Mouse (Mus musculus) CH12F3 (cell line): Measurements from ENCODE around the gene Antxr2.

Experiments used
- in situ Hi-C: fragments of 300-500 bp; cut with MboI; formaldehyde crosslinking; loops from 2 replicates; pipeline ENCODE4 v1.14.3; 2020; ENCODE audit warnings: low sequenced_read_pairs

Gene Antxr2

DNA sequence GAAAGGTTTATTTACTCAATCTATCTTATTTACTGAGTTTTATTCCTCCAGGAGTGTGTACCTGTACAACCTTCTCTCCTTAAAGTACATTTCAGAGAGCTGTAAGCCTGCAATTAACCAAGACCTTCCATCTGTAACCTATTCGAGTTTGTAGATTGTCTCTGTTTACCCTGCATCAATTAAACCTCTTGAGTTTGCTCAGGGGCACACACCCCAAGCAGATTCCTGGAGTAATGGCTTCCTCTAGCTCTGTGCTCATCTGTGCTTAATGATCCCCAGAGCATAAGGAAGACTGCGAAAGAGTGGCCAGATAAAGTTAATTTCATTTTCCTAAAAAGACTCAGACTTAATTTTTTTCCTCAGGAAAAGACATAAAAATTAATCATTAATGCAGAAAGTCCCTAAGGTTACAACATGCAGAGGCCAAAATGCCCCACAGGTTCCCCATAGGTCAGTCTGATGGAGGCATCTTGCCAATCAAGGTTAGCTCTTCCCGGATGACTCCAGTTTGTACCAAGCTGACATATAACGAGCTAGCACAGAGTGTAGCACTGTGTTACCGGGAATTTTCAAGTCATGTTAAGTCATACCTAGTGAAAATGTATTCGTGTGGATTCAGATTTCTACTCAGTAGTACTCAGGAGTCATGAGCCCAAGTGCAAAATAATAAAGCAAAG, 34.2 kb downstream of the Antxr2 start:
- in situ Hi-C loops = no loop called here

DNA sequence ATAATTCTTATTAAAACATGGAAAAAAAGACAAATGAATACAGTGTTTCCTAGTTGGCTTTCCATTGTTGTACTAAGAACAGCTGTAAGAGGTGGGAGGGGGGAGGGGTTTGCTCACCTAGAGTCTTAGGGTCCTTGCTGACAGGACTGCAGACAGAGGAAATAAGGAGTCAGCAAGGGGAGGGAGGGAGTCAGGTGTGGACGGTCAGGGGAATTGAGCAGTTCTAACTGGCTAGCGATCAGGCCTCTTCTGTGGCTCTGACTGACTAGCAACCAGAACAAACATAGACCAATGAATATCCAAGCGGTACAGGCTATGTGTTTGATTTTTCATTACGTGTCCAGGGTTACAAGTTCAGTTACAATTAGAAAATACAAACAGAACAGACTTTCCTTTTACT, 35.0 kb downstream of the Antxr2 start:
- in situ Hi-C loops = no loop called here

DNA sequence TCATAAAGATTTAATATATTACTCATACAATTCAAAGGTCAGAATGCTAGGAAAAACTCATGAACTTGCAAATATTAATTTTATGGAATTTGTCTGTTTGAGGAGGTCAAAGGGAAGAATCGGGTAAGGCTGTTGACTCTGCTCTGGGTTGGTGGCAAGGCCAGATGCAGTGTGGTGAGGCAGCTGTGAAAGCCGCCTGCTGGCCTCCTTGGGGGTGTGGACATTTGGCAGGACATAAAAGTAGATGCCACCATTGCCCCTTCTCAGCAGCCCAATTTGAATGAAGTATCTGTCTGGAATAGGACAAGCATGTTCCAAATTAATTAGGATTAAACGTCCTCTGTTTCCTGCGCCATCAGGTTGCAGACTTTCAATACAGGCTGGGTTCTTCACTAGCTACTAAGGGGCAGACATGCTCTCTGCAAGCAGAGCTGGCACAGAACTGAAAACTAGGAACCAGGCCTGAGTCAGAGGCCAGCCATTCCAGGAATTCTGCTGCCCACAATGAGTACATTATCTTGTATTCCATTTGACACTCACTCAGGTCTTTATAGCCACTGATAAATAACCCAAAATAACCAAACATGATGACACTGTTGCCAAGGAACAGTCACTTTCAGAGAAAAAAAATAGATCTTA, 44.1 kb downstream of the Antxr2 start:
- in situ Hi-C loops = no loop called here

DNA sequence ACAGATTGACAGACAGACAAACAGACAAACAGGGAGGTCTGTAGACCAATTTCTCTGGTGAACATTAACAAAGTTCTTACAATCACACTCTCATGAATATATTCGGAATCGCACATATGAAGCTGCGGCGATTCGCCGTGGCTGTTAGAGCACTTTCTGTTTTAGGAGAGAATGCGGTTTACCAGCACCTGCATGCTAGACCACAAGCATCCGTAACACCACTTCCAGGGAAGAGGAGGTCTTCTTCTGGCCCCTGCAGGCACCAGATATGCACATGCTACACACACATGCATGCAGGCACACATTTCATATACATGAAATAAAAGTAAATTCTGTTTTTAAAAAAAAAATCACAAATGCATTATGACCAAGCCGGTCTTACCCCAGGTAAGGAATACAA, 47.5 kb downstream of the Antxr2 start:
- in situ Hi-C loops = no loop called here

DNA sequence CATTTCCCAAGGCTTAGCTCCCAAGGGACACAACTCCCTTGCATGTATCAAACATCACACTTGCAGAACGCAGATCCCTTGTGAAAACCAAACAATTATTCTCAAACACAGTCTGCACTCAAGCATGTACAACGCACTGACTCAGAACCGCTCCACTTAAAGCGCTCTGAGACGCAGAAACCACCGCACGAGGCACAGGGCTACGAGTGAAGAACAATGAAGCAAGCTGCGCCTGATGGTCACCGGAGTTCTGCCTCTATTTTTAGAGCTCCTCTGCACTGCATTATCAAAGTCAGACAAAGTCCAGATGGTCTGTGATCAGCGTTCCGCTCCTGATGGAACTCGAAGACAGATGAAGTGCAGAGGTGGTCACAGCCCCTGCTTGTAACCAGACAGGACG, 50.4 kb downstream of the Antxr2 start:
- in situ Hi-C loops = no loop called here

DNA sequence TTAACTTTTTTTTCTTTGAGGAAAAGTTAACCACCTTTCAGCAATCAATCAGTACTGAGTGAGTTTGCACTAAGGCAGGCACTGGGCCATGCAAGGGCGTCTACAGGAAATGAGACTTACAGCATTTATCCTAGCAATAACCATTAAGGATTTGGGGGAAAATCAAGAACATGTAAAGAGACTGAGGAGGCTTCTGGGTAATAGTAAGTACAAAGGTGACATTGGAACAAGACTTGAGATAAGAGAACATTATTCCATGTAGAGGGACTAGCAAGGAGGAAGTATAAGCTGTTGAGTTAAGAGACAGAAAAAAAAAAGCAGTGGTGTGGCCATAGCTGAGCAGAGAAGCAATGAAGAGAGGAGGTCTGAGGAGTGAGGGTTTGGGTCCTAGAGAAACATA, 57.5 kb downstream of the Antxr2 start:
- in situ Hi-C loops = no loop called here

DNA sequence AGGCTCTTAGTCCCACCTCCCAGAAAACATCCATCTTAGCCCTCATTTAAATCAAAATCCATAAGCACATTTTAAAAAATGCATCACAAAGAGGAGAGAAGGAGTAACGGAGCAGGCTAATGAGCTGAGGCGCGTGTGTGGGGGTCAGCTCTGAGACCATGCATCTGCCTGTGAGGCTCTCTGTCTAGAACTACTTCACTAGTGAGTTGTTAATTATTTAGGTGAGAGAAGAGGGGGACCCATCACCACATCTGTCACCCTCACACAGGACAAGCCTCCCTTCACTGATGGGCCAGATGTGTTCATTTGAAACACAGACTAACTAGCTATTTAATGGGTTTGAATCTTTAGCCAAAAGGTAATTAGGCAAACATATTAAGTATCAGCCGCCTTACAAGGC, 58.8 kb downstream of the Antxr2 start:
- in situ Hi-C loops = no loop called here

DNA sequence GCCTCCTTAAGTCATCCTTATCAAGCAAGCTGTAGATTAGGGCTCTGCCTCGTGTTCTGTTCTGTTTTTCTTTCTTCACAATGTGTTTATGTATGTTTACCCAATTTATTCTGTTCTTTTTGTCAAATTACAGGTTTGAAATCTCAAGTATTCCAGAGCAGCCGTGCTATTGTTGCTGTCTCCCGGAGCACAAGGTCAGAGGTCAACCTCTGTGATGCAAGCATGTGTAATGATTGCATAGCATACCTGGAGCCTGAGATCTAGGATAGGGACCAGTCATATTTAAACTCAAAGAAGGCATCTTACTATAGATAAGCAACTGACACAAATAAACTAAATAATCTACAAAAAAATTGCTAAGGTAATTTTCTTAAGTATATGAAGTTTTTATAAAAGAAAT, 59.6 kb downstream of the Antxr2 start:
- in situ Hi-C loops = no loop called here

DNA sequence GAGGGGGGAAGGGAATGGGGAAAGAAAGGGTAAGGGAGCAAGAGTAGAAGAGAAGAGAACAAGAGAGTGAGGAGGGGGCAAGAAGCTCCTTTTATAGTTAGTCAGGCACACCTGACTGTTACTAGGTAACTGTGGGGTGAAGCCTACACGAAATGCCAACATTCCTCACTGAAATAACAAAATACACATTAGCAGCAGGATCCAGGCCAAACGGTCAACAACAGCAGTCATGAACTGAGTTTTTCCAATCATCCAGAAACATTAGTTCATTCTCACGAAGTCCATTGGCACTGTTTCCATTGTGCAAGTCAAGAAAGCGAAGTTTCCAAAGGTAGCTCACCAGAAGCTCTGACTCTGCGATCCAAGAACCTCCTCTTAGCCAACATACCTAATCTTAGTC, 63.8 kb downstream of the Antxr2 start:
- in situ Hi-C loops = no loop called here

DNA sequence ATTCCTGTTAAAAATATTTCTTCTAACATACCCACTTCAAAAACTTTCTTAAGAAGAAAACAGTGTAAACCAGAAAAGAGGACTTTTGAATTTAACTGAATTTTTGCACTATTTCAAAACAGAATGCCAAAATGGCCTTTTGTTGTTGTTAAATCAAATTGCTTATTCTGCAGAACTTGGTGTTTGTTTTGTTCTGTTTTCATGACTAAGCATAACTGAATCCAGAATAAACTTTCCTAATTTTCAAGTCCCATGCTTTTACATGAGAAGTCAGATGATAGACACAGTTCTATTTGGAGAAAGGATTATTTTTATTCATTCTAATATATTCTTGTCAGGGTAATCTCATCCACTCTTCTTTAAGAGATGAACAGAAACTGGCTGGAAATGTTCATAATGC, 64.7 kb downstream of the Antxr2 start:
- in situ Hi-C loops = no loop called here

DNA sequence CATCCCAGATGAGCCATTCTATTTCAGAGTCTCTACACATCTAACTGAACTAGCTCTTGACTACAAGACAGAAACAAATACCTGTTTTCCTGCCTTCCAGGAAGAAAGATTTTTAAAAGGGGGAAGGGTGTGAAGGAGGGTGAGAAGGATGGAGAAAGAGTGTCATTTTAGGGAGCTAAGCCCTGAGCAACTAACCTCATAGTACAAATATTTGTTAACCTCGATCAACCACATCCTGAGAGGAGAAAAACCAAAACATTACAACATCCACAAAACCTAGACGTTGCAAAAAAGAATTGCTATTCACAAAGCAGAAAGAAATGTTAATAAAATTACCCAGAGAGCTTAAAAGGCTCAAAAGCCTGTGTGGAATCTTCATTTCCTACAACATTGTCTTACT, 66.4 kb downstream of the Antxr2 start:
- in situ Hi-C loops = no loop called here

DNA sequence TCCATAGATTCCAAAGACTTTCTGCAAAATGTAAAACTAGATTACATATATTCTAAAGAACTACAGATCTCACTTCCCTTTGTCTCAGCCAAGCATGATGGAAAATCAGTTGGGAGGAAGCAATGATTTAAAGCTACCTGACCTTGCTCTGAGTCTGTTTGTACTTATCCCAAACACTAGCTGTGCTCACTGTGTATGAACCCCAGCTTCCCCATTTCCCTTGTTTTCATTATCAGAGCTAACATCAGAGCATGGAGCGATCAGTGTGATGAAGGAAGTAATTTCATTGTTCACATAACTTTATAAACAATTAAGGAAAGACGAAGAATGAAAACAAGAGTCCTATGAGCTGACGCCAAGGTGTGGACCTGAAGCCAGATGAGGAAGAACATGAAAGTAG, 68.3 kb downstream of the Antxr2 start:
- in situ Hi-C loops = no loop called here

DNA sequence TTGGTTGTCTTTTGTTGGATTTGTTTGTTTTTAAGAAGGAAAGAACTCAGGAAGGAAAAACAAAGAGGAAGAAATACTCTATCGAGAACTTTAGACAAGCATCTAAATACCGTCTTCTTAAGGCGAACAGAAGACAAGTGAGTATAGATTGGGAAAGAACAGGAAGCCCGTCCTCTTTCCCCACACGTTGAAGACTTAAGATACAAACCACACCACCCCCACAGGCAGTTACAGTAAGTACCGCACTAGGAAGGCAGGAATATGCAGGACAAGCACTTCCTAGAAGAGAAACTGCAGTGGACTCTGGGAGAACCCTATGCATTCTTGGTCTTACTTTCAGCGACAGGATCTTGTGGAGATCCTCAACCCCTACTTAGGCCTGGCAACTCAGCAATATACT, 69.1 kb downstream of the Antxr2 start:
- in situ Hi-C loops = no loop called here

DNA sequence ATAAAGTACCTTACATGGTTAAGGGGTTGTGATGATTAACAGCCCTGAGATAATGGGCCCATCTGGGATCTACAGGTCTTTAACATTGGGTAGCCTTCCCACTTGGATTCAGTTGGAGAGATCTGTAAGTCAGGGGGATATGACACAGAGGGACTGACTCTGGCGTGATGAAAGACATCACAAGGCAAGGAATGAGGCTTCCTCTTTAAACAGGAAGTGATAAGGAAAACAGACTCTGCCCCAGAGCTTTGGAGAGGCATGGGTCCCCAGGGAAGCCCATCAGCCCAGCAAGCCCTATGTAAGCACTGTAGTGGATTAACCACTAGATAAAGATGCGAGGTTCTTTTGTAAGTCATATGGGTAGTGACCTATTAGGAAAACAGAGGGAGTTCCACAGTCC, 71.2 kb downstream of the Antxr2 start:
- in situ Hi-C loops = no loop called here

DNA sequence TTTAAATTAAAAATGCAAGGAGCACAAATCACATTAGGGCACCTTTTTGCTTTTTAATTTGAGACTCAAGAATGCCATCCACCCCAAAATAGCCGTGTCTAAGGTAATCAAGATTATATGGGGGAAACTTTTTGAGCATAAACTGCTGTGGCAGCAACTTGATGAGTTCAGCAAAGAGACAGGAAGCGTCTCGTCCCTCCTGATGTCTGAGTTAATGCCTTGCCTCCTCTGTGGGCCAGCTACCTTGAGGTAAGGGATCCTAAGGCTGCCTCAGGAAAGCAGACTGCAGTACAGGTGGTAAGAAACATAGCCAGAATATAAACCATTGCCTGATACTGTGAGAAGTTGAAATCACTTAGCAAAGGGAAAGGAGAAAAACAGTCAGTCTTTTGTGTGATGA, 71.8 kb downstream of the Antxr2 start:
- in situ Hi-C loops = no loop called here

DNA sequence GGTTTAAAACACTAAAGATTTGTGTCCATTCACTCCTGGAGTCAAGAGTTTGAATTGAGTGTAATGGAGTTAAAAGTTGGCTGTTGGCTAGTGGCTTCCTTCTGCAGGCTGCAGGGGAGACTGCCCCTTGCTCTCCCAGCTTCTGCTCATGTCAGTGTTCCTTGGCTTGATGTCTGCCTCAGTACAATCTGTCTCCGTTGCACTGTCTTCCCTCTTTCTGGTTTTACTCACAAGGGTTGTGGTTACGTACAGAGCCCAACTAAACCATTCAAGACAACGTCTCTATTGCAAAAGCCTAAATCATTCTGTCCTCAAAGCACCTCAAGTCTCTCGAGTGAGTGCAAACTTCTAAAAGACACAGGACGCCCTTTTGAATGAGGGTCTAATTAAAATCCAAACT, 73.3 kb downstream of the Antxr2 start:
- in situ Hi-C loops = no loop called here

DNA sequence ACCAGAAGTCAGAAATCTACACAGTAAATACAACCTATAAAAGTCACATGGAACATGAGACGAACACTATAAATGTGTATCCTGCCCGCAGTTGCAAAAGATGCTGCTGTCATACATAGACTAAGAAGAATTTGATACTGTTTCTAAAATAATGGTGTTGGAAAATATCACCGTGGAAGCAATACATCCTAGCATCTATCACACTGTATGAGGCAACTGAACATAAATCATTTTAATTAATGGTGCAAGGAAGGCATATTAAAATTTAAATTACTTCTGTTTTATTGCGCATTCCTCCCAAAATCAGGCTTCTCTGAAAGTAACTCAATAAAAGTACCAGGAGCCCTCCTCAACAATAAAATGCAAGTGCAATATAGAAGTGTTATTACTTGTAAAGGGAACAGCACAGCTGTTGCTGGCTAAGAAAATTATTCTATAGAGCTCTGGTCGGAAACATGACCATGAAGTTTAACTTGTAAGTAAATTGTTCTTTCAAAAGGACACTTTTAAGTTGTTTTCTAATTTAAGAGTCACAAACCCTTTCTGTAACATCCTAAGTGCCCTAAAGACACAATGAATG, 76.6 kb downstream of the Antxr2 start:
- in situ Hi-C loops = no loop called here

DNA sequence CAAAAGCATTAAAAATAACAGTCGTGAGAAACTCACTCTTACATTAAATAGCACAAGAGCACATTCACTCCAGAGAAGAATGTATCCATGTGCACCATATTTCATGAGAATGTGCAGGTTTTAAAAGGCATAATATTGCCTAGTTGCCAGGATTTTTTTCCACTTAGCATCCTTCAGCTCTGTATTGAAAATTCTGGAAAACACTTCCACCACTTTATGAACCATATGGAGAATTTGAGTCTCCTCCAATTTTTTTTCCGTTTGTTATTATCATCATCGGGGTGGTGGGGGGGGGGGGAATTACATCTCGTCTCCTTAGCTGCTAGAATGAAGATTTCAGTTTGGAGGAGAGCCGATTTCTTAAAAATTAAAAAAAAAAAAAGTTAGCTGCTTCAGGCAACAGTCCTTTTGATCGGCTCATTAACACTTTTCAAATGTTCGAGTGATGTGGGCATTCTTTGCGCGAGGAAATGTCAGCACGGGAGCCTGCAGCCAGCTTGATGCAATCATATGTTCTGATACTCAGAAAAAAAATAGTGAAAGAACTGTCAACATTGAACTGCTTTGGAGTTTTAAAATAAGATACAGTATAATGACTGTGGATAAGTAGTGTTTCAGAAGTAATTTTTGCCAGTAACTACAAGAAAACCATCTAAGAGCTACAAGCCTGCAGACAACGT, 77.5 kb downstream of the Antxr2 start:
- in situ Hi-C loops = no loop called here

DNA sequence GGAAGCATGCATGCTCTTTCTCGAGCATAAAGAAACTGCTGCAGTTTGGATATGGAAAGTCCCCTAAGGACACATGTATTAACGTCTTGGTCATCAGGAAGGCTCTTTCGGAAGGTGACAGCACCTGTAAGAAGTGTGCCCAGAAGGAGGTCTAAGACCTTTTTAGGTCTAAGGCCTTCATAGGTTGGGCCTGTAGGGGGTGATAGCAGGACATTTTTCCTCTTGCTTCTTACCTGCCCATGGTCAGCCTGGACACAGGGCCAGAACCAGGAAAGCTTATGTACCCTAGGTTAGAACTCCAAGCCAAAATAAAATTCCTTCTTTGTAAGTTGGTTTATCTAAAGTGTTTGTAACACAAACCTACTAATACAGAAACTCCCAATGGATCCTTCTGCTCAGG, 83.6 kb downstream of the Antxr2 start:
- in situ Hi-C loops = no loop called here

DNA sequence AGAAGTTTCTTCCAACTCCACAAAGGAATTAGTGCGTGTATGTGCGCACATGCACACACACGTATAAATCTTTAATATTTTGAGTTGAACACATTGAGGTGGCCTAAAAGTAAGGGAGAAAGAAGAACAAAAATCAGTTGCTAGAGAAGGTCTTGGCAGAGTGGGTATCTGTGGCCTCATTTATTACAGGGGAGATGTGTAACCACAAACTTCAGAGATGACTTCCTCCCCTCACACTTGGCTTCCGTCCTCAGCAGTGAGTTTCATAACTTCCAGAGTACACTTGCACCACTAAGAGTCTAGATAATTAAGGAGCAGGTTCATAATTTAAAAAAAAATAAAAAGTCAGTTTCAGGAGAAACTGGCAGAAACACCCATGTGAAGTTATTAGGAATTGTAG, 84.6 kb downstream of the Antxr2 start:
- in situ Hi-C loops = no loop called here

DNA sequence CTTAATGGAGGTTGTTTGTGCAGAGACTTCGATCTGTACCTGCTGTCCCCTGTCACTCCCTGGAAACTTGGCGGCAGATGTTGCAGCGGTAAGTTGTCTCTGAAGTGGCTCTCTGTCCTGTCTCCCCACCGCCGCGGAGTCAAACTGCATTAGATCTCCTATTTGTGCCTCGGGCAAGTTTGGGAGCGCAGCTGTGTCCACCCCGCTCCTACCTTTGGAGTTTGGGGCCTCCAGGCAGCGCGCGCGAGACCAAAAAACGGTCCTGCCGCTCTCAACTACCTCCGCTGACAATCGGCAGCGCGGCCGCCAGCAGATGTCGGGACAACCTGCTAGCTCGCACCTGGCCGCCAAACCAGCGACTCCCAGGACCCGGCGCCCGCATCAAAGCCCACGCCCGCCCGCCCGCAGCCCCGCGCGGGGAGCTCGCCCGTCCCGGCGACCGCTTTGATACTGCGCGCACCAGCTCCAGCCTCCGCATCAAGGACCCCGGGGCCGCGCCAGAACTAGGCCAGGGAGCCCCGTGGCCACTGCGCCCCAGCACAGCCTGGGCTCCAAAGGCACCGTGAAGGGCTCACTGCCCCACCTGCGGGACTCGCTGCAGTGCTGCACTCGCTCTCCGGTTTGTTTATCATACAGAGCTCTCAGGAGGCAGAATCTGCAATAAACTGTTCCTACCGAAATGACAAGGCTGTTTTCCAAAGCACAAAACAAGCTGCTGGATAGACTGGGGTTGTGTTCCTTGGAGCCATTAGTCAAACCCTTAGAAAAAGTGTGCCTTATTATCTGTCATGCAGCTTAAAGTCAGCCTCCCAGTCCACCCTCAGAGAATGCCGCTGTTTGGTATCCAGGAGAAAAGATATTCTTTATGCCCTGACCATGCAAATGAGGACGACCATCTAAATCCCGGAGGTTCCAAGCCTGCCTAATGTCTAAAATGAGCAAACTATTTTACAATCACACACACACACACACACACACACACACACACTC, 95.4 kb downstream of the Antxr2 start:
- in situ Hi-C loops = no loop called here
